In genomic region chr10:66932544-66932943, GRCm38 (mm10) we compare ENCODE assay signal across 24 mouse cellular contexts.
DNase-seq lines count a peak whose midpoint lies in the region; ATAC-seq and TF ChIP-seq lines count a peak whose summit lies in the region.
"Had no signal": no experiment of that assay in that cellular context is flagged by ENCODE, and none has a peak within 500 bp of the region (broad histone marks: within the 10 kb centered on the region; RNA-seq: fewer than 3 reads in every experiment).

No protein-coding gene starts in this region.

- peaks cover 14% of the 10 kb centered on the region; the same call in 1 of the 2 replicates for H3K4me1 ChIP-seq in kidney, embryonic 16.5 days (ENCODE audit: insufficient read depth, low read length)
- H3K4me1 ChIP-seq in MEL (ENCODE audit: control insufficient read depth in 1 of 2, insufficient read depth in 2 of 2, low read length in 2 of 2), result peaks cover 2 to 17% of the 10 kb centered on the region in 2 experiments; a peak in 2 of 4 replicates
- no peaks in the 10 kb centered on the region for H3K4me1 ChIP-seq in forebrain, embryonic 11.5 days (replicated peaks; ENCODE audit: control insufficient read depth, insufficient read depth, low read length)
- H3K4me1 ChIP-seq: embryonic facial prominence, embryonic 13.5 days; midbrain, embryonic 12.5 days had no signal

- H3K79me2 ChIP-seq in MEL (ENCODE audit: control insufficient read depth, insufficient read depth, low read length, poor library complexity) (no peaks in the 10 kb centered on the region), macrophage (ENCODE audit: inconsistent target) (no peaks in the 10 kb centered on the region)

- TF ChIP-seq RAD21 in MEL (IDR thresholded peaks at IDR 0.05; ENCODE audit: low read depth, low read length), result no peak

- no peak for TF ChIP-seq CTCF in MEL (IDR thresholded peaks at IDR 0.05 in 2 of 3, conservative IDR thresholded peaks at IDR 0.05 in 1 of 3; ENCODE audit: control insufficient read depth in 1 of 3, insufficient read depth in 1 of 3, low read depth in 2 of 3, low read length in 3 of 3, poor library complexity in 1 of 3, severe bottlenecking in 1 of 3)

- 81% methylated on average over 6 of the region's 6 CpGs for WGBS in kidney, embryonic 16.5 days
- WGBS in macrophage (ENCODE audit: missing documents), result 1% methylated on average over 6 of the region's 6 CpGs
- WGBS in forebrain, embryonic 11.5 days, result 92% methylated on average over 6 of the region's 6 CpGs

- no peak for ATAC-seq in kidney, embryonic 16.5 days (ENCODE audit: low FRiP score, low TSS enrichment)
- ATAC-seq in forebrain, embryonic 11.5 days (replicated peaks; ENCODE audit: low FRiP score), result no peak
- ATAC-seq: hindbrain, embryonic 16.5 days had no signal

- H3K27ac ChIP-seq in kidney, embryonic 16.5 days (ENCODE audit: low read length), result no peak overlapping the region
- H3K27ac ChIP-seq in MEL (ENCODE audit: control insufficient read depth, low read depth, low read length), result peak overlapping the region; percentile 69
- peak overlapping the region; percentile 98 for H3K27ac ChIP-seq in macrophage
- H3K27ac ChIP-seq in forebrain, embryonic 11.5 days (ENCODE audit: low read depth, low read length), result no peak overlapping the region
- H3K27ac ChIP-seq: embryonic facial prominence, embryonic 13.5 days; forebrain, embryonic 10.5 days; heart, embryonic 10.5 days; lung, embryonic 15.5 days; midbrain, embryonic 12.5 days; stomach, postnatal 0 days had no signal

- peak; percentile 41 for DNase-seq in kidney, adult 9 months
- DNase-seq in 416B (ENCODE audit: low read depth) (peak; percentile 84), MEL (ENCODE audit: low read depth, low spot score) (peak; percentile 92), adipocyte (ENCODE audit: low spot score) (no peak)
- DNase-seq in forebrain, embryonic 11.5 days (ENCODE audit: low spot score), result no peak
- no peak for DNase-seq in thymus, postnatal 10 days (ENCODE audit: low spot score in 2 of 2)
- DNase-seq: adrenal gland, postnatal 10 days; cerebellum, adult 2 months; gastrocnemius, postnatal 14 days; heart, postnatal 14 days; kidney, adult 18-20 months; left cerebral cortex, postnatal 4 days; retina, postnatal 1 day; thymus, postnatal 25 days had no signal

- H3K27me3 ChIP-seq in kidney, embryonic 16.5 days (ENCODE audit: insufficient read depth, low read length), result no peaks in the 10 kb centered on the region
- H3K27me3 ChIP-seq in MEL (ENCODE audit: control insufficient read depth in 1 of 2, insufficient read depth in 2 of 2, low read length in 2 of 2), result no peaks in the 10 kb centered on the region
- H3K27me3 ChIP-seq in forebrain, embryonic 11.5 days (ENCODE audit: control insufficient read depth, insufficient read depth, low read length), result no peaks in the 10 kb centered on the region
- H3K27me3 ChIP-seq: embryonic facial prominence, embryonic 13.5 days; lung, embryonic 15.5 days; midbrain, embryonic 12.5 days had no signal

- no peaks in the 10 kb centered on the region for H3K9me3 ChIP-seq in kidney, embryonic 16.5 days (ENCODE audit: low read length)
- H3K9me3 ChIP-seq in MEL (replicated peaks; ENCODE audit: insufficient read depth, low read length), result no peaks in the 10 kb centered on the region
- no peaks in the 10 kb centered on the region for H3K9me3 ChIP-seq in forebrain, embryonic 11.5 days (ENCODE audit: control insufficient read depth, low read length)
- H3K9me3 ChIP-seq: embryonic facial prominence, embryonic 13.5 days; forebrain, embryonic 10.5 days; heart, embryonic 10.5 days; lung, embryonic 15.5 days; midbrain, embryonic 12.5 days had no signal

- no peak overlapping the region for H3K4me2 ChIP-seq in kidney, embryonic 16.5 days (replicated peaks; ENCODE audit: low read depth, low read length)
- no peak overlapping the region for H3K4me2 ChIP-seq in forebrain, embryonic 11.5 days (ENCODE audit: low read depth, low read length, severe bottlenecking)
- H3K4me2 ChIP-seq: embryonic facial prominence, embryonic 13.5 days; liver, embryonic 11.5 days; lung, embryonic 15.5 days; midbrain, embryonic 12.5 days had no signal

- H3K9ac ChIP-seq in kidney, embryonic 16.5 days (replicated peaks; ENCODE audit: low read length), result no peak overlapping the region
- peak overlapping the region; percentile 32; the same call in 1 of the 2 replicates for H3K9ac ChIP-seq in MEL (ENCODE audit: control insufficient read depth, low read depth, low read length, poor library complexity, severe bottlenecking)
- H3K9ac ChIP-seq in forebrain, embryonic 11.5 days (ENCODE audit: low read length), result no peak overlapping the region
- H3K9ac ChIP-seq: embryonic facial prominence, embryonic 13.5 days; lung, embryonic 15.5 days; midbrain, embryonic 12.5 days had no signal

- no peak overlapping the region for H3K4me3 ChIP-seq in kidney, embryonic 16.5 days (ENCODE audit: low read length)
- H3K4me3 ChIP-seq in MEL (ENCODE audit: control insufficient read depth in 1 of 2, insufficient read depth in 1 of 2, low read depth in 2 of 2, low read length in 2 of 2), result no peak overlapping the region; a peak in 1 of 4 replicates
- no peak overlapping the region for H3K4me3 ChIP-seq in macrophage (ENCODE audit: inconsistent target)
- H3K4me3 ChIP-seq in forebrain, embryonic 11.5 days (ENCODE audit: low read depth, low read length), result no peak overlapping the region
- H3K4me3 ChIP-seq: embryonic facial prominence, embryonic 13.5 days; forebrain, embryonic 10.5 days; heart, embryonic 10.5 days; lung, embryonic 15.5 days; midbrain, embryonic 12.5 days had no signal

- H3K36me3 ChIP-seq in kidney, embryonic 16.5 days (ENCODE audit: insufficient read depth, low read length), result no peaks in the 10 kb centered on the region
- H3K36me3 ChIP-seq in MEL (ENCODE audit: control insufficient read depth in 1 of 2, insufficient read depth in 2 of 2, low read length in 2 of 2) (peaks cover 0 to 10% of the 10 kb centered on the region in 2 experiments; a peak in 2 of 4 replicates), macrophage (ENCODE audit: inconsistent target) (no peaks in the 10 kb centered on the region)
- H3K36me3 ChIP-seq in forebrain, embryonic 11.5 days (ENCODE audit: control insufficient read depth, insufficient read depth, low read length), result no peaks in the 10 kb centered on the region
- H3K36me3 ChIP-seq: embryonic facial prominence, embryonic 13.5 days; forebrain, embryonic 10.5 days; heart, embryonic 10.5 days; lung, embryonic 15.5 days; midbrain, embryonic 12.5 days had no signal

- TF ChIP-seq POLR2A in MEL (IDR thresholded peaks at IDR 0.05; ENCODE audit: control insufficient read depth in 1 of 2, insufficient read depth in 1 of 2, low read depth in 1 of 2, low read length in 2 of 2, poor library complexity in 1 of 2), result no peak

- peak; percentile 85 to 87 for TF ChIP-seq EP300 in MEL (IDR thresholded peaks at IDR 0.05; ENCODE audit: low read depth in 1 of 2, low read length in 2 of 2)

TF ChIP-seq in MEL, 35 proteins besides CTCF, POLR2A, EP300 and RAD21:
- TF ChIP-seq ZC3H11A (IDR thresholded peaks at IDR 0.05; ENCODE audit: low read depth, low read length), result no peak
- peak; percentile 83 for TF ChIP-seq ETS1 (IDR thresholded peaks at IDR 0.05; ENCODE audit: low read depth, low read length)
- no peak for TF ChIP-seq CHD1 (IDR thresholded peaks at IDR 0.05; ENCODE audit: low read depth, low read length)
- TF ChIP-seq UBTF (IDR thresholded peaks at IDR 0.05; ENCODE audit: borderline replicate concordance, insufficient read depth, low read depth, low read length), result no peak
- TF ChIP-seq ZMIZ1 (IDR thresholded peaks at IDR 0.05; ENCODE audit: low read depth, low read length), result no peak
- peak; percentile 66 for TF ChIP-seq MYB (IDR thresholded peaks at IDR 0.05; ENCODE audit: low read depth, low read length)
- TF ChIP-seq MYC (IDR thresholded peaks at IDR 0.05; ENCODE audit: low read depth, low read length), result 0 out of 2 replicates have a peak, but pooled peaks have one; percentile 38
- peak; percentile 72; the same call in 1 of the 2 replicates for TF ChIP-seq BHLHE40 (IDR thresholded peaks at IDR 0.05; ENCODE audit: borderline replicate concordance, low read depth, low read length)
- peak; percentile 50 for TF ChIP-seq SIN3A (IDR thresholded peaks at IDR 0.05; ENCODE audit: low read length)
- no peak for TF ChIP-seq MAZ (IDR thresholded peaks at IDR 0.05; ENCODE audit: low read depth, low read length)
- TF ChIP-seq GATA1 (IDR thresholded peaks at IDR 0.05; ENCODE audit: low read depth, low read length), result peak; percentile 69; the same call in 1 of the 2 replicates
- no peak for TF ChIP-seq E2F4 (IDR thresholded peaks at IDR 0.05; ENCODE audit: borderline replicate concordance, low read depth, low read length)
- TF ChIP-seq SMC3 (IDR thresholded peaks at IDR 0.05; ENCODE audit: low read depth, low read length), result no peak
- TF ChIP-seq POLR2AphosphoS5 (IDR thresholded peaks at IDR 0.05; ENCODE audit: borderline replicate concordance, low read depth, low read length), result no peak
- no peak for TF ChIP-seq NELFE (IDR thresholded peaks at IDR 0.05; ENCODE audit: low read depth, low read length)
- TF ChIP-seq HCFC1 (IDR thresholded peaks at IDR 0.05; ENCODE audit: low read depth, low read length), result no peak
- peak; percentile 53; the same call in 1 of the 2 replicates for TF ChIP-seq ELF1 (IDR thresholded peaks at IDR 0.05; ENCODE audit: low read depth, low read length)
- TF ChIP-seq KAT2A (conservative IDR thresholded peaks at IDR 0.05; ENCODE audit: low read depth, low read length), result no peak
- no peak for TF ChIP-seq MAFK (IDR thresholded peaks at IDR 0.05; ENCODE audit: borderline replicate concordance, low read depth, low read length)
- TF ChIP-seq RCOR1 (IDR thresholded peaks at IDR 0.05; ENCODE audit: low read depth, low read length), result peak; percentile 64; the same call in 1 of the 2 replicates
- peak; percentile 52 for TF ChIP-seq TCF12 (IDR thresholded peaks at IDR 0.05; ENCODE audit: low read depth, low read length)
- peak; percentile 96 for TF ChIP-seq ZNF384 (IDR thresholded peaks at IDR 0.05; ENCODE audit: low read depth, low read length)
- TF ChIP-seq USF2 (IDR thresholded peaks at IDR 0.05; ENCODE audit: borderline replicate concordance in 1 of 2, insufficient read depth in 1 of 2, low read depth in 1 of 2, low read length in 2 of 2), result no peak
- no peak for TF ChIP-seq NRF1 (IDR thresholded peaks at IDR 0.05; ENCODE audit: insufficient read depth, low read depth, low read length, poor library complexity, severe bottlenecking)
TF ChIP-seq in MEL: peak in this region for 10.

Comparison
In these comparisons a context has a peak if more than half of its experiments do, and no peak if none do; other contexts are left out.
1. DNase-seq: peak in kidney, adult 9 months (single experiment), 416B (single experiment) and MEL (single experiment); none in adipocyte (single experiment), forebrain, embryonic 11.5 days (single experiment) and thymus, postnatal 10 days (0 of 2).
2. H3K27ac ChIP-seq: peak in MEL (single experiment) and macrophage (single experiment); none in kidney, embryonic 16.5 days (single experiment) and forebrain, embryonic 11.5 days (single experiment).